ENCODE assay signal across 8 mouse cellular contexts in the genomic region with DNA sequence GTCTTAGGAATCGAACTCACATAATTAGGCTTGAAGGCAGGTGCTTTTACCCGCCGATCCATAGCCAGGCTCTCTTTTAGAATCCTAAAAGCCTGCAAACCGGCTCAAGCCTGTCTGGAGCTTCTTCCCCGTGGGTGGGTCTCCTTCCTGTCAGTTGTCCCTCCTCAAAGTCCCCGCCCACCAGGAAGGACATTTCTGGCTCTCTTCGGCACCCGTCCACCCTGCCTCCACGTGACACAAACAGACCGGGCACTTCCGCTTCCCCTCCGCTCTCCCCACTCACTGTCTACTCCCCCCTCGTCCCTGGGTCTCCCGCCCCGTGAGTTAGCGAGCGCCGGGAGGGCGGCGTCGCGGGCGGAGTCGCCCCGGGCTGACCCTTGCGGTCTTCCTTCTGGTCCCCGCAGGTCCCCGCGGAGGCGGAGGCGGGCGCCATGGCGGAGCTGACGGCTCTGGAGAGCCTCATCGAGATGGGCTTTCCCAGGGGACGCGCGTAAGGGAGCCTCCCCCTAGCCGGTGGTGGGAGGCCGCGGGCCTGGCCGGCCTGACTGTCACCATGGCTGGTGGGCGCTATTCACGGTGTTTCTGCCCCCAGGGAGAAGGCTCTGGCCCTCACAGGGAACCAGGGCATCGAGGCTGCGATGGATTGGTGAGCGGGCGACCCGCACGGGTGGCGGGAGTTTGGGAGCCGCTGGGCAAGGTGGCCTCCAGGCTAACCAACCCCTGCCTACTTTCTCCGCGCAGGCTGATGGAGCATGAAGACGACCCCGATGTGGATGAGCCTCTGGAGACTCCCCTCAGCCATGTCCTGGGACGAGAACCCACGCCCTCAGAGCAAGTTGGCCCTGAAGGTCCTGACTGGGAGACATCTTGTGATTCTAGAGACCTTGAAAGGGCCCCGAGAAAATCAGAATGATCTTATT. TPM values are rescaled to one million over a fixed set of nuclear protein-coding genes. Genes with fewer than 3 reads are reported as not detected.
DNase-seq lines count a peak whose midpoint lies in the region; ATAC-seq and TF ChIP-seq lines count a peak whose summit lies in the region.

A gene (plus strand): TSS at position 230 of the 920 bp plus-strand sequence.

- no peaks in the 10 kb centered on the region for H3K9me3 ChIP-seq in erythroblast, embryonic 14.5 days (ENCODE audit: control insufficient read depth, low read length)
- H3K9me3 ChIP-seq in heart, embryonic 11.5 days (replicated peaks; ENCODE audit: control insufficient read depth, low read length): no peaks in the 10 kb centered on the region
- no peaks in the 10 kb centered on the region for H3K9me3 ChIP-seq in kidney, embryonic 16.5 days (ENCODE audit: low read length)

- TF ChIP-seq POLR2A in brain, embryonic 14.5 days (IDR thresholded peaks at IDR 0.05; ENCODE audit: borderline replicate concordance, extremely low read depth, insufficient read depth, insufficient read length, poor library complexity, severe bottlenecking): no peak; the same call in 1 of the 2 replicates
- peak; percentile 67; the same call in 1 of the 2 replicates for TF ChIP-seq POLR2A in liver, adult 2 months (IDR thresholded peaks at IDR 0.05; ENCODE audit: extremely low read depth, insufficient read depth, low read length)
- peak; percentile 63 for TF ChIP-seq POLR2A in myocyte (IDR thresholded peaks at IDR 0.05; ENCODE audit: insufficient read length, low read depth)

- H3ac ChIP-seq in C2C12 (ENCODE audit: control insufficient read depth, insufficient read length, low read depth): peak within 1 kb of the TSS; percentile 98
- peak within 1 kb of the TSS; percentile 80 for H3ac ChIP-seq in myocyte (ENCODE audit: control insufficient read depth, insufficient read length)

- H3K4me3 ChIP-seq in C2C12 (ENCODE audit: insufficient read depth, poor library complexity, severe bottlenecking): peak within 1 kb of the TSS; percentile 84
- peak within 1 kb of the TSS; percentile 90 for H3K4me3 ChIP-seq in erythroblast, embryonic 14.5 days (replicated peaks)
- H3K4me3 ChIP-seq in heart, embryonic 11.5 days (ENCODE audit: low read depth, low read length): peak within 1 kb of the TSS; percentile 80
- H3K4me3 ChIP-seq in kidney, embryonic 16.5 days (ENCODE audit: low read length): peak within 1 kb of the TSS; percentile 99
- H3K4me3 ChIP-seq in liver, adult 2 months (ENCODE audit: insufficient read depth, low read depth, low read length): peak within 1 kb of the TSS; percentile 82
- peak within 1 kb of the TSS; percentile 77 for H3K4me3 ChIP-seq in myocyte

- peak within 1 kb of the TSS; percentile 82 for H3K27ac ChIP-seq in heart, embryonic 11.5 days (ENCODE audit: low read depth, low read length)
- peak within 1 kb of the TSS; percentile 89 for H3K27ac ChIP-seq in kidney, embryonic 16.5 days (ENCODE audit: low read length)
- H3K27ac ChIP-seq in liver, adult 2 months (replicated peaks; ENCODE audit: insufficient read depth, low read depth, low read length): peak within 1 kb of the TSS; percentile 83

- peak; percentile 97 for ATAC-seq in heart, embryonic 11.5 days (replicated peaks; ENCODE audit: insufficient number of reproducible peaks, low FRiP score, low TSS enrichment)
- peak; percentile 96 for ATAC-seq in kidney, embryonic 16.5 days (ENCODE audit: low FRiP score, low TSS enrichment)

- peak within 1 kb of the TSS; percentile 80 for H3K9ac ChIP-seq in heart, embryonic 11.5 days (ENCODE audit: low read depth, low read length)
- H3K9ac ChIP-seq in kidney, embryonic 16.5 days (replicated peaks; ENCODE audit: low read length): peak within 1 kb of the TSS; percentile 99
- H3K9ac ChIP-seq in liver, adult 2 months (ENCODE audit: low read depth, low read length): peak within 1 kb of the TSS; percentile 88

- DNase-seq in brain, embryonic 14.5 days (ENCODE audit: low read depth): peak; percentile 99
- DNase-seq in liver, adult 2 months (ENCODE audit: extremely low read depth, low read depth, low spot score): peak; percentile 96
- peak; percentile 94 for DNase-seq in splenic B cell, adult 2 months (ENCODE audit: low read depth, low spot score)

- H3K36me3 ChIP-seq in C2C12 (ENCODE audit: control insufficient read depth, insufficient read depth) (peaks cover 36% of the 10 kb centered on the region), myocyte (ENCODE audit: control insufficient read depth, insufficient read depth) (peaks cover 30% of the 10 kb centered on the region)
- H3K36me3 ChIP-seq in erythroblast, embryonic 14.5 days (ENCODE audit: control insufficient read depth): peaks cover 42% of the 10 kb centered on the region
- H3K36me3 ChIP-seq in heart, embryonic 11.5 days (ENCODE audit: control insufficient read depth, insufficient read depth, low read length): peaks cover 7% of the 10 kb centered on the region; the same call in 1 of the 2 replicates
- peaks cover 31% of the 10 kb centered on the region for H3K36me3 ChIP-seq in kidney, embryonic 16.5 days (ENCODE audit: insufficient read depth, low read length)
- H3K36me3 ChIP-seq in liver, adult 2 months (ENCODE audit: control insufficient read depth, insufficient read depth, low read length): peaks cover 16% of the 10 kb centered on the region
- peaks cover 6% of the 10 kb centered on the region for H3K36me3 ChIP-seq in splenic B cell, adult 2 months (ENCODE audit: control insufficient read depth, insufficient read depth, low read length, poor library complexity, severe bottlenecking)

- no peaks in the 10 kb centered on the region for H3K27me3 ChIP-seq in C2C12 (ENCODE audit: control insufficient read depth, insufficient read depth, insufficient read length)
- no peaks in the 10 kb centered on the region for H3K27me3 ChIP-seq in erythroblast, embryonic 14.5 days (ENCODE audit: control insufficient read depth)
- no peaks in the 10 kb centered on the region for H3K27me3 ChIP-seq in heart, embryonic 11.5 days (ENCODE audit: control insufficient read depth, insufficient read depth, low read length)
- no peaks in the 10 kb centered on the region for H3K27me3 ChIP-seq in kidney, embryonic 16.5 days (ENCODE audit: insufficient read depth, low read length)
- no peaks in the 10 kb centered on the region for H3K27me3 ChIP-seq in liver, adult 2 months (ENCODE audit: control insufficient read depth, insufficient read depth, low read length)
- H3K27me3 ChIP-seq in myocyte (ENCODE audit: control insufficient read depth, insufficient read depth, insufficient read length): no peaks in the 10 kb centered on the region
- no peaks in the 10 kb centered on the region for H3K27me3 ChIP-seq in splenic B cell, adult 2 months (ENCODE audit: control insufficient read depth, insufficient read depth, low read length, poor library complexity, severe bottlenecking)

- under 1% methylated on average over 59 of the region's 59 CpGs for WGBS in heart, embryonic 11.5 days (ENCODE audit: insufficient replicate concordance)
- WGBS in kidney, embryonic 16.5 days: under 1% methylated on average over 59 of the region's 59 CpGs
- WGBS in liver, adult 2 months: under 1% methylated on average over 57 of the region's 59 CpGs

- peaks cover 45% of the 10 kb centered on the region for H3K4me1 ChIP-seq in erythroblast, embryonic 14.5 days (ENCODE audit: control insufficient read depth)
- peaks cover 6% of the 10 kb centered on the region for H3K4me1 ChIP-seq in heart, embryonic 11.5 days (ENCODE audit: control insufficient read depth, insufficient read depth, low read length)
- peaks cover 10% of the 10 kb centered on the region for H3K4me1 ChIP-seq in kidney, embryonic 16.5 days (ENCODE audit: insufficient read depth, low read length)
- peaks cover 13% of the 10 kb centered on the region; the same call in 1 of the 2 replicates for H3K4me1 ChIP-seq in liver, adult 2 months (ENCODE audit: control insufficient read depth, insufficient read depth, low read length)

- H3K79me2 ChIP-seq in C2C12 (ENCODE audit: control insufficient read depth, insufficient read depth) (peaks cover 23% of the 10 kb centered on the region), myocyte (ENCODE audit: control insufficient read depth, insufficient read depth) (peaks cover 19% of the 10 kb centered on the region)
- H3K79me2 ChIP-seq in liver, adult 2 months (ENCODE audit: control insufficient read depth, insufficient read depth, low read length): no peaks in the 10 kb centered on the region

- H3K4me2 ChIP-seq in heart, embryonic 11.5 days: peak within 1 kb of the TSS; percentile 91
- H3K4me2 ChIP-seq in kidney, embryonic 16.5 days (replicated peaks; ENCODE audit: low read depth, low read length): peak within 1 kb of the TSS; percentile 90
- peak within 1 kb of the TSS; percentile 97 for H3K4me2 ChIP-seq in myocyte (ENCODE audit: low read depth)

- peaks cover 11% of the 10 kb centered on the region for H3K79me3 ChIP-seq in C2C12 (ENCODE audit: low read depth)

- no peak for TF ChIP-seq CTCF in C2C12 (IDR thresholded peaks at IDR 0.05; ENCODE audit: control insufficient read depth, insufficient read depth, insufficient read length)
- TF ChIP-seq CTCF in brain, embryonic 14.5 days (IDR thresholded peaks at IDR 0.05; ENCODE audit: borderline replicate concordance, extremely low read depth, insufficient read depth, insufficient read length): no peak
- no peak for TF ChIP-seq CTCF in liver, adult 2 months (IDR thresholded peaks at IDR 0.05; ENCODE audit: low read depth, low read length)

TF ChIP-seq in C2C12, 6 proteins besides CTCF, POLR2A, EP300 and RAD21 (continues in another document):
- peak; percentile 57 for TF ChIP-seq MAX (IDR thresholded peaks at IDR 0.05)
- no peak for TF ChIP-seq MYOD1 (IDR thresholded peaks at IDR 0.05; ENCODE audit: control insufficient read depth, insufficient read length, low read depth)
- no peak for TF ChIP-seq MYOG (IDR thresholded peaks at IDR 0.05; ENCODE audit: control insufficient read depth, extremely low read depth, insufficient read length)
- no peak for TF ChIP-seq FOSL1 (IDR thresholded peaks at IDR 0.05; ENCODE audit: insufficient read depth, low read length, poor library complexity, severe bottlenecking)
- TF ChIP-seq CEBPB (IDR thresholded peaks at IDR 0.05; ENCODE audit: low read depth): no peak

TF ChIP-seq in myocyte, 11 proteins besides CTCF, POLR2A, EP300 and RAD21 (continues in another document):
- TF ChIP-seq SRF (IDR thresholded peaks at IDR 0.05; ENCODE audit: control insufficient read depth, insufficient read length, low read depth) (peak; percentile 24), MYOD1 (IDR thresholded peaks at IDR 0.05; ENCODE audit: control insufficient read depth in 1 of 3, insufficient read length in 2 of 3, low read depth in 2 of 3) (no peak), MYOG (IDR thresholded peaks at IDR 0.05; ENCODE audit: control insufficient read depth in 1 of 3, insufficient read depth in 1 of 3, insufficient read length in 2 of 3, low read depth in 2 of 3) (peak in 1 of 3 experiments; percentile 19)

RNA-seq across cellular contexts. Expression of the gene that starts here (rescaled TPM):
- polyA plus RNA-seq in C2C12 (2012; fragmentation: generic; extraction: Trizol) (169 TPM), myocyte (2012; fragmentation: generic; extraction: Trizol) (236 TPM)
- 105 and 111 TPM in 2 replicates for polyA plus RNA-seq in brain, embryonic 14.5 days (2012; rRNA removed)
- 19.4 and 19.7 TPM in 2 replicates for polyA plus RNA-seq in erythroblast, embryonic 14.5 days (2012)
- polyA plus RNA-seq in heart, embryonic 11.5 days (2014; fragmentation: Nextera tagmentation; extraction: Ambion mirVana): 141 and 143 TPM in 2 replicates
- 195 and 197 TPM in 2 replicates for polyA plus RNA-seq in kidney, embryonic 16.5 days (2015; fragmentation: Nextera tagmentation; extraction: Ambion mirVana)
- 82.7 and 88.4 TPM in 2 replicates for total RNA-seq in liver, adult 2 months (2014; rRNA removed)
- polyA plus RNA-seq in liver, adult 2 months (2012; rRNA removed): 128 and 133 TPM in 2 replicates

Comparison
In these comparisons a context has a peak if more than half of its experiments do, and no peak if none do; other contexts are left out.
1. Peak in every context shown above with its lines: DNase-seq, ATAC-seq, H3K4me3 ChIP-seq and H3K27ac ChIP-seq.